Mouse (Mus musculus): ENCODE measurements around the gene Cd2bp2. TPM values are rescaled to one million over a fixed set of nuclear protein-coding genes. Genes with fewer than 3 reads are reported as not detected.

The Cd2bp2 gene
- polyA plus RNA-seq, 1 experiment from 2014 or later = 56.4 TPM

- Histone ChIP-seq H3K27ac (replicated peaks) (no peak overlapping the region), H3K4me3 (replicated peaks) (peak overlapping the region; percentile 98), H3K27me3 (no peaks in the 10 kb centered on the region), H3K36me3 (peaks cover 35% of the 10 kb centered on the region), H3K4me1 (peaks cover 41% of the 10 kb centered on the region), H3K4me2 (replicated peaks) (peak overlapping the region; percentile 64), H3K9ac (no peak overlapping the region), H3K9me3 (replicated peaks) (no peaks in the 10 kb centered on the region)
- ATAC-seq (ENCODE audit: insufficient number of reproducible peaks, low FRiP score, low TSS enrichment, low read depth) = no peak
- 47% methylated on average over 3 of the region's 3 CpGs for WGBS
These were observed 35.5 kb upstream of the Cd2bp2 start for GRCm38 (mm10) chr7:127231376-127231775.

- no peak overlapping the region for H3K27ac ChIP-seq (replicated peaks)
- H3K36me3 ChIP-seq = peaks cover 18% of the 10 kb centered on the region
- H3K4me2 ChIP-seq (replicated peaks) = no peak overlapping the region
- H3K9ac ChIP-seq = no peak overlapping the region
- H3K4me3 ChIP-seq (replicated peaks) = no peak overlapping the region
- no peaks in the 10 kb centered on the region for H3K9me3 ChIP-seq (replicated peaks)
- H3K27me3 ChIP-seq = no peaks in the 10 kb centered on the region
- ATAC-seq (ENCODE audit: insufficient number of reproducible peaks, low FRiP score, low TSS enrichment, low read depth) = no peak
- WGBS = 70% methylated on average over 4 of the region's 4 CpGs
- peaks cover 30% of the 10 kb centered on the region for H3K4me1 ChIP-seq
These were observed 32.9 kb upstream of the Cd2bp2 start for GRCm38 (mm10) chr7:127228615-127229303.

GRCm38 (mm10) chr7:127225147-127225995, 29.5 kb upstream of the Cd2bp2 start:
- H3K4me1 ChIP-seq = peaks cover 16% of the 10 kb centered on the region; the same call in 1 of the 2 replicates
- H3K27ac ChIP-seq (replicated peaks) = no peak overlapping the region
- no peak overlapping the region for H3K4me2 ChIP-seq (replicated peaks)
- H3K36me3 ChIP-seq = peaks cover 13% of the 10 kb centered on the region
- no peak overlapping the region for H3K9ac ChIP-seq
- H3K27me3 ChIP-seq = no peaks in the 10 kb centered on the region
- 91% methylated on average over 11 of the region's 11 CpGs for WGBS
- no peaks in the 10 kb centered on the region for H3K9me3 ChIP-seq (replicated peaks)
- no peak for ATAC-seq (ENCODE audit: insufficient number of reproducible peaks, low FRiP score, low TSS enrichment, low read depth)
- H3K4me3 ChIP-seq (replicated peaks) = no peak overlapping the region

- Histone ChIP-seq H3K9ac (no peak overlapping the region), H3K27me3 (no peaks in the 10 kb centered on the region), H3K9me3 (replicated peaks) (no peaks in the 10 kb centered on the region), H3K4me3 (replicated peaks) (no peak overlapping the region), H3K4me2 (replicated peaks) (no peak overlapping the region), H3K4me1 (peaks cover 9% of the 10 kb centered on the region; the same call in 1 of the 2 replicates), H3K27ac (replicated peaks) (no peak overlapping the region), H3K36me3 (peaks cover 6% of the 10 kb centered on the region)
- 95% methylated on average over 6 of the region's 6 CpGs for WGBS
- no peak for ATAC-seq (ENCODE audit: insufficient number of reproducible peaks, low FRiP score, low TSS enrichment, low read depth)
These were observed 28.8 kb upstream of the Cd2bp2 start for GRCm38 (mm10) chr7:127224616-127225015.

GRCm38 (mm10) chr7:127223515-127224478, 27.9 kb upstream of the Cd2bp2 start:
- H3K36me3 ChIP-seq = no peaks in the 10 kb centered on the region
- H3K9me3 ChIP-seq (replicated peaks) = no peaks in the 10 kb centered on the region
- 84% methylated on average over 6 of the region's 6 CpGs for WGBS
- no peak overlapping the region for H3K4me3 ChIP-seq (replicated peaks)
- H3K4me1 ChIP-seq = peaks cover under 1% of the 10 kb centered on the region; the same call in 1 of the 2 replicates
- no peak for ATAC-seq (ENCODE audit: insufficient number of reproducible peaks, low FRiP score, low TSS enrichment, low read depth)
- H3K27me3 ChIP-seq = no peaks in the 10 kb centered on the region
- H3K4me2 ChIP-seq (replicated peaks) = no peak overlapping the region
- no peak overlapping the region for H3K27ac ChIP-seq (replicated peaks)
- no peak overlapping the region for H3K9ac ChIP-seq

GRCm38 (mm10) chr7:127223106-127223505, 27.3 kb upstream of the Cd2bp2 start:
- over 99% methylated on average over 3 of the region's 3 CpGs for WGBS
- Histone ChIP-seq H3K27ac (replicated peaks) (no peak overlapping the region), H3K9ac (no peak overlapping the region), H3K4me1 (no peaks in the 10 kb centered on the region), H3K27me3 (no peaks in the 10 kb centered on the region), H3K36me3 (no peaks in the 10 kb centered on the region), H3K9me3 (replicated peaks) (no peaks in the 10 kb centered on the region), H3K4me2 (replicated peaks) (no peak overlapping the region), H3K4me3 (replicated peaks) (no peak overlapping the region)
- ATAC-seq (ENCODE audit: insufficient number of reproducible peaks, low FRiP score, low TSS enrichment, low read depth) = no peak

- H3K9ac ChIP-seq = no peak overlapping the region
- 69% methylated on average over 6 of the region's 6 CpGs for WGBS
These were observed 24.6 kb upstream of the Cd2bp2 start for GRCm38 (mm10) chr7:127220440-127220839.

GRCm38 (mm10) chr7:127218670-127219069, 22.8 kb upstream of the Cd2bp2 start:
- Histone ChIP-seq H3K27me3 (no peaks in the 10 kb centered on the region), H3K36me3 (no peaks in the 10 kb centered on the region), H3K4me2 (replicated peaks) (no peak overlapping the region), H3K4me3 (replicated peaks) (no peak overlapping the region), H3K27ac (replicated peaks) (no peak overlapping the region), H3K9me3 (replicated peaks) (no peaks in the 10 kb centered on the region), H3K4me1 (peaks cover 18% of the 10 kb centered on the region; the same call in 1 of the 2 replicates), H3K9ac (no peak overlapping the region)
- 85% methylated on average over 4 of the region's 4 CpGs for WGBS
- no peak for ATAC-seq (ENCODE audit: insufficient number of reproducible peaks, low FRiP score, low TSS enrichment, low read depth)

More at GRCm38 (mm10) chr7:127220440-127220839, 24.6 kb upstream of the Cd2bp2 start:
- Histone ChIP-seq H3K4me3 (replicated peaks) (no peak overlapping the region), H3K36me3 (no peaks in the 10 kb centered on the region), H3K27me3 (no peaks in the 10 kb centered on the region), H3K4me1 (peaks cover 3% of the 10 kb centered on the region; the same call in 1 of the 2 replicates), H3K27ac (replicated peaks) (no peak overlapping the region), H3K4me2 (replicated peaks) (no peak overlapping the region), H3K9me3 (replicated peaks) (no peaks in the 10 kb centered on the region)
- ATAC-seq (ENCODE audit: insufficient number of reproducible peaks, low FRiP score, low TSS enrichment, low read depth) = no peak

- H3K27ac ChIP-seq (replicated peaks) = no peak overlapping the region
- H3K4me1 ChIP-seq = peaks cover 19% of the 10 kb centered on the region; the same call in 1 of the 2 replicates
- no peak for ATAC-seq (ENCODE audit: insufficient number of reproducible peaks, low FRiP score, low TSS enrichment, low read depth)
- H3K4me3 ChIP-seq (replicated peaks) = no peak overlapping the region
- no peak overlapping the region for H3K9ac ChIP-seq
- H3K27me3 ChIP-seq = no peaks in the 10 kb centered on the region
- WGBS = 75% methylated on average over 10 of the region's 10 CpGs
- no peak overlapping the region for H3K4me2 ChIP-seq (replicated peaks)
- no peaks in the 10 kb centered on the region for H3K36me3 ChIP-seq
- H3K9me3 ChIP-seq (replicated peaks) = no peaks in the 10 kb centered on the region
These were observed 22.2 kb upstream of the Cd2bp2 start for GRCm38 (mm10) chr7:127217901-127218642.

GRCm38 (mm10) chr7:127217475-127217874, 21.6 kb upstream of the Cd2bp2 start:
- Histone ChIP-seq H3K9me3 (replicated peaks) (no peaks in the 10 kb centered on the region), H3K27me3 (no peaks in the 10 kb centered on the region), H3K9ac (no peak overlapping the region), H3K36me3 (no peaks in the 10 kb centered on the region), H3K4me3 (replicated peaks) (no peak overlapping the region), H3K4me1 (peaks cover 19% of the 10 kb centered on the region; the same call in 1 of the 2 replicates), H3K4me2 (replicated peaks) (no peak overlapping the region), H3K27ac (replicated peaks) (no peak overlapping the region)
- ATAC-seq (ENCODE audit: insufficient number of reproducible peaks, low FRiP score, low TSS enrichment, low read depth) = no peak
- 89% methylated on average over 6 of the region's 6 CpGs for WGBS

Data from embryonic facial prominence, embryonic 15.5 days (tissue).